Mouse (Mus musculus): ENCODE results near the gene Ccdc38. TPM values are rescaled to one million over a fixed set of nuclear protein-coding genes. Genes with fewer than 3 reads are reported as not detected.

Gene Ccdc38
- polyA plus RNA-seq, 1 experiment from 2014 or later: 0.26 TPM

DNA sequence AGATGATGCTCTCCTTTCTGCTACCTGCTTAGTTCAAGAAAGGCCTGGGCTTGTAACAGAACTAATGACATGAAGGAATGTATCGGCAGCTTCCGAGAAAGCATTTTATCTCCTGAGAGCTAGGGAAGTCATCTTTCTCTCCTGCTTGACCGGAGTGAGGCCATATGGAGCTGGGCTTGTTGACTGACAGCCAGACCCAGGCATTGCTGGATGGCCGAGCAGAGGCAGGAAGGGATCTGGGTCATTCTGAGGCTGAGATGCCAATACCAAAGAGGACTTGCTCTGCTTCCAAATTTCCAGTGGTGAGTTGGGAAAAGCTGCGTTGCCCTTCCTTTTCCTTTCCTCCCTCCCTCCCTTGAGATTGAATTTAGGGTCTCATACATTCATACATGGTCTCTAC, 20.7 kb upstream of the Ccdc38 start:
- ATAC-seq (ENCODE audit: insufficient number of reproducible peaks, low FRiP score): no peak
- Histone ChIP-seq H3K27ac (ENCODE audit: poor library complexity, severe bottlenecking) (no peak overlapping the region), H3K4me2 (no peak overlapping the region), H3K4me1 (replicated peaks) (no peaks in the 10 kb centered on the region), H3K4me3 (no peak overlapping the region), H3K36me3 (no peaks in the 10 kb centered on the region), H3K9me3 (replicated peaks) (no peaks in the 10 kb centered on the region), H3K9ac (no peak overlapping the region), H3K27me3 (replicated peaks) (no peaks in the 10 kb centered on the region)
- 54% methylated on average over 5 of the region's 5 CpGs for WGBS

DNA sequence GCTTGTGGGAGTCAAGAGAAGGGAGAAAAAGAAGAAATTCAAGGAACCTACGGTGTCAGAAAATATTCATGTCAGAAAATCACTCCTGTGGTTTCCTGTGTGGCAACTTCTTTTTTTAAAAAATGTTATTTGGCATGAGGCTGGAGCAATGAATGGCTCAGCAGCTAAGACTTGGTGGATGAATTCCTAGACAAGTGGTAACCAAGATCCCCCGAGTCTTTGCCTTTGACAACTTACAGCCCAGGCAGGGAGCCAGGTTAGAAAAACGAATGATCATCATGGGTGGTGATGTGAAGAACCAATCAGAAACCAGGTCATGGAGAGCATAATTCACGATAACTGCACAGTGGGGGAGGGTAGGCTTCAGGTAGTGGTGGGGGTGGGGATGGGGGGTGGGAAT, 19.4 kb upstream of the Ccdc38 start:
- no peak overlapping the region for H3K9ac ChIP-seq
- no peak overlapping the region for H3K4me3 ChIP-seq
- 50% methylated on average over 4 of the region's 4 CpGs for WGBS
- H3K36me3 ChIP-seq: no peaks in the 10 kb centered on the region
- no peaks in the 10 kb centered on the region for H3K9me3 ChIP-seq (replicated peaks)
- no peak overlapping the region for H3K4me2 ChIP-seq
- no peaks in the 10 kb centered on the region for H3K27me3 ChIP-seq (replicated peaks)
- H3K27ac ChIP-seq (ENCODE audit: poor library complexity, severe bottlenecking): no peak overlapping the region
- no peak for ATAC-seq (ENCODE audit: insufficient number of reproducible peaks, low FRiP score)
- no peaks in the 10 kb centered on the region for H3K4me1 ChIP-seq (replicated peaks)

DNA sequence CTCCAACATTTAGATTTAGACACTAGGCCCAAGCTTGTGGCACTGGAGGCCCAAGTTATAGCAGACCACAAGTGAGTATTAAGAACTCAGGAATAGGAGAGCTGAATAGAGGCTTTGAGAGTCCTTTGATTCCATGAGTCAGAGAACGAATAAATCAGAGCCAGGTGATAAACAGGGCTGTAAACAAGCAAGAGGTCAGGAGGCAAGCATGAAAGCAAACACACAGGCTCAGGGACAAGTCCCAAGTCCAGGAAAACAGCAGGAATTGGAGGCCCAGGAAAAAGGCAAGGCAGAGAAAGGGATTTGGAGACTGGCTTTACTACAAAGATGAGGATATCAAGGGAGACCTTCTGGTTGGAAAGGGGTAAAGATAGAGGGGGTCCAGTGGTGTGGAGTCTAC, 15.1 kb upstream of the Ccdc38 start:
- Histone ChIP-seq H3K4me1 (replicated peaks) (no peaks in the 10 kb centered on the region), H3K9me3 (replicated peaks) (peaks cover 6% of the 10 kb centered on the region; the same call in 1 of the 2 replicates), H3K4me2 (no peak overlapping the region), H3K4me3 (no peak overlapping the region), H3K27ac (ENCODE audit: poor library complexity, severe bottlenecking) (no peak overlapping the region), H3K36me3 (no peaks in the 10 kb centered on the region), H3K27me3 (replicated peaks) (no peaks in the 10 kb centered on the region), H3K9ac (no peak overlapping the region)
- no peak for ATAC-seq (ENCODE audit: insufficient number of reproducible peaks, low FRiP score)
- 85% methylated on average over 1 of the region's 1 CpGs for WGBS

DNA sequence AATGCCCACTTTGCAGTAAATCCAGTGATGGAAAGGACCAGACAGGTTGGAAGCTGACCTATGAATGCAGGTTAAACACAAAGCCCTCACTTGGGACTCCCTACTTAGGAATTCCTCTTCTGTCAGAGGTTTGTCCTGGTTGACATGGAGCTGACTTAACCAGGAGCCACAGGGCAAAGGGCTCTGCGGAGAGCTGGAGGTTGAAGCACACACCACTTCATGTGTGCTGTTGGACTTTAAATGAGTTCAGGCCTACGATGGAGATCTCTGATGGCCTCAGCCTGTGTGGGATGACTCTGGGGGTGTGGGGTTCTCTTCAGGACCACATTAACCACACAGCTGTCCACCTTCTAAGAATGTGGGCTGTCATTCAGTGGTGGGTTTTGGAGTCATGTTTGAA, 2.1 kb upstream of the Ccdc38 start:
- no peak overlapping the region for H3K9ac ChIP-seq

DNA sequence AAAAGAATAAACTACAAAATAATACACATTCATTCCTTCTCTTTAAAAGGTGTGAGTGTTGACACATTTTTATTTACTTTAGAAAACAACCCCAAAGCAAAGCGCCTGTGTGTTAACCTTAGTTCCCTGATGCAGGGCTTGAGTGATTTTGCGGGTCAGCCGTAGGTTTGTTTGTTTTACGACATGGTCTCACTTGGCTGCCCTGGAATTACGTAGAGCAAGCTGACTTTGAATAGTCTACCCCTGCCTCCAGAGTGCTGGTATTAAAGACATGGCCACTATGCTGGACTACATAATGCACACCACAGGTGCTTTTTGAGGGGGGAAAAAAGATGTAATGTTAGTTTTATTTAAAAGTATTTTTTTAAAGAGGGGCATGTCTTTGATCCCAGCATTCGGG, 1.6 kb upstream of the Ccdc38 start:
- Histone ChIP-seq H3K4me3 (no peak overlapping the region), H3K36me3 (no peaks in the 10 kb centered on the region), H3K9ac (no peak overlapping the region), H3K27ac (ENCODE audit: poor library complexity, severe bottlenecking) (no peak overlapping the region), H3K27me3 (replicated peaks) (peaks cover 38% of the 10 kb centered on the region), H3K9me3 (replicated peaks) (no peaks in the 10 kb centered on the region), H3K4me2 (no peak overlapping the region), H3K4me1 (replicated peaks) (peaks cover 20% of the 10 kb centered on the region)
- 74% methylated on average over 6 of the region's 6 CpGs for WGBS
- no peak for ATAC-seq (ENCODE audit: insufficient number of reproducible peaks, low FRiP score)

More for the DNA sequence above, 2.1 kb upstream of the Ccdc38 start:
- H3K4me3 ChIP-seq: no peak overlapping the region
- H3K27ac ChIP-seq (ENCODE audit: poor library complexity, severe bottlenecking): no peak overlapping the region
- H3K36me3 ChIP-seq: no peaks in the 10 kb centered on the region
- no peak overlapping the region for H3K4me2 ChIP-seq
- peaks cover 20% of the 10 kb centered on the region for H3K4me1 ChIP-seq (replicated peaks)
- WGBS: 82% methylated on average over 2 of the region's 2 CpGs
- no peak for ATAC-seq (ENCODE audit: insufficient number of reproducible peaks, low FRiP score)
- H3K27me3 ChIP-seq (replicated peaks): peaks cover 38% of the 10 kb centered on the region
- H3K9me3 ChIP-seq (replicated peaks): no peaks in the 10 kb centered on the region

DNA sequence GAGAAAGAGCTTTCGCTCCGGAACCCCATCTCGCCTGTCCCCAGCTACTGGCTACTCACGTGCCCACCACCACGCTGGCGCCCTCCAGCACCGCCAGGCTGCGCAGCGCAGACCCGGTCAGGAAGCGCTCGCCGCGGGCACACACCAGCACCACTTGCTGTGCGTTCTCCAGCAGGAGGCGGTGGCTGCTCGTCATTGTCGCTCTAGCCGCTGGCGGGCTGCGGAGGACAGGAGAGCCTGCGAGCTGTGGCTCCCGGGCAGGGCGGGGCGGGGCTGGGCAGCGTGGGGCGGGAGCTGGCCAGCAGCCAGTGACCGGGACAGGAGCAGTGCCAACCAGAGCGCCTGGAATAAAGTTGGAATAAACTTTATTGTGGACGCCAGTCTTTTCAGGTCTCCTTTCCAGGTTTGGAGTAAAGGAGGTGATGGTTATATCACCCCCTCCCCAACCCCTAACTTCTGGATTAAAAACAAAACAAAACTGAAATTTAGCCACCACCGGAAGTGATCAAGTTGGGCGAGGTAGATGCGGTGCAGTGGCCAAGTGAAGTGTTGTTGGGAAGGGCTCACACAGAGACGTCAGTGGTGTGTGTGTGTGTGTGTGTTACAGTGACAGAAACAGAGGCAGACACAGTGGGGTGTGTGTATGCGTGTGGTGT, 529 bp upstream of the Ccdc38 start, which contains the start of gene Amdhd1:
Gene Amdhd1 (minus strand): TSS at position 259 of the 656 bp plus-strand sequence.
- 2% methylated on average over 35 of the region's 35 CpGs for WGBS
- peak; percentile 92 for ATAC-seq (ENCODE audit: insufficient number of reproducible peaks, low FRiP score)
- no peaks in the 10 kb centered on the region for H3K36me3 ChIP-seq
- H3K27me3 ChIP-seq (replicated peaks): peaks cover 28% of the 10 kb centered on the region
- H3K4me1 ChIP-seq (replicated peaks): peaks cover 17% of the 10 kb centered on the region
- H3K27ac ChIP-seq (ENCODE audit: poor library complexity, severe bottlenecking): peak within 1 kb of the TSS; percentile 8; the same call in 1 of the 2 replicates
- peak within 1 kb of the TSS; percentile 79 for H3K4me2 ChIP-seq
- peak within 1 kb of the TSS; percentile 62 for H3K9ac ChIP-seq
- peak within 1 kb of the TSS; percentile 45 for H3K4me3 ChIP-seq
- H3K9me3 ChIP-seq (replicated peaks): no peaks in the 10 kb centered on the region

DNA sequence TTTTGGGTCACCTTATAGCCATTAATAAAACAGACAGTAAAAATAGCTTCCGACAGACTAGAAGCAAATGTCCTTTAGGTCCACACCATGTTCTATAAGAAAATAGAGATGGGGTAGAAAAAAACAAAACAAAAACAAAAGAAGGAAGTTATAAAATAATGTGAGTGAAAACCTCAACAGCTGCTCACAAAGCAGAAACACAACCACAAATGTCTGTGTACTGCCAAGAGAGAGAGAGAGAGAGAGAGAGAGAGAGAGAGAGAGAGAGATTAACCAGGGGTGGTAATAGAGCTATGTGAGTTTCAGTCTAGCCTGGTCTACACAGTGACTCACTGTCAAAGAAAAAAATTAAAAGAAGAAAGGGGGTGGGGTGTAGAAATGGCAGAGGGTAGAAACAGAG, 1.2 kb downstream of the Ccdc38 start:
- Histone ChIP-seq H3K4me1 (replicated peaks) (peaks cover 17% of the 10 kb centered on the region), H3K9ac (no peak overlapping the region), H3K27ac (ENCODE audit: poor library complexity, severe bottlenecking) (no peak overlapping the region), H3K9me3 (replicated peaks) (no peaks in the 10 kb centered on the region), H3K4me3 (no peak overlapping the region), H3K4me2 (no peak overlapping the region), H3K27me3 (replicated peaks) (peaks cover 15% of the 10 kb centered on the region), H3K36me3 (no peaks in the 10 kb centered on the region)
- no peak for ATAC-seq (ENCODE audit: insufficient number of reproducible peaks, low FRiP score)
- WGBS: 72% methylated on average over 1 of the region's 1 CpGs

DNA sequence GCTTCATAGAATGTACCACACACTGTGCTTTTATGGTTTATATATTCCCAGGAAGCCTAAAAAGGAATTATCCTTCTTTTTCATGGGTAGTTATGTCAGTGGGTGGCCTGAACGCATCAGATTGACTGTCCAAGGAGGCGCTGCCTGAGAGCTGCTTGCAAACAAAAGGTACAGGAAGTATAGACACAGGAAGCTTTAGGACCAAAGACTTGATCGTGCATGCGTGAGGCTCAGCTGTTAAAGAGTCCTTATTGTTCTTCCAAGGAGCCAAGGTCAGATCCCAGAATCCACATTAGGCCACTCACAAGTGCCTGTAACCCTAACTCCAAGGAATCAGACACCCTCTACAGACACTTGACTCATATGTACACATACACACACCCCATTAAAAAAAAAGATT, 1.9 kb downstream of the Ccdc38 start:
- H3K4me2 ChIP-seq: no peak overlapping the region

DNA sequence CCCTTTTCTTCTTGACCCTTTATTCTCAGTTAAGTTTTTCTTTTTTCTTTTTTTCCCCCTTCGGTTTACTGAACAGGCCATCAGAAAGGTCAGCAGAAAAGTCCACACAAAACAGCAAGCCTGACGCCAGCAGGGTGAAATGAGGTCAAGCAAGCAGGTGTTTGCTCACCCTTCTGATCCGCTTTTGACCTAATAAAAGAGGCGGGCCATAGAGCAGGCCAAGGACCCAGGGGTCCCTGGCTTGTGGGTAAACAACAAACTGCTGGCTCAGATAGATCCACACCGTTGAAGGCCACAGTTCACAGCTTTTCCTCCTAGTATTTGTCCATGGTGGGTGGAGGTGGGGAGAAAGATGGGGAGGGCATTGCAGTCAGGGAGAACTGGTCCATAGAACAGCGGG, 2.7 kb downstream of the Ccdc38 start:
- H3K4me2 ChIP-seq: no peak overlapping the region
- H3K36me3 ChIP-seq: no peaks in the 10 kb centered on the region
- peaks cover 3% of the 10 kb centered on the region; the same call in 1 of the 2 replicates for H3K27me3 ChIP-seq (replicated peaks)
- 73% methylated on average over 6 of the region's 6 CpGs for WGBS
- no peak for ATAC-seq (ENCODE audit: insufficient number of reproducible peaks, low FRiP score)
- H3K4me3 ChIP-seq: no peak overlapping the region
- H3K9me3 ChIP-seq (replicated peaks): no peaks in the 10 kb centered on the region
- no peak overlapping the region for H3K27ac ChIP-seq (ENCODE audit: poor library complexity, severe bottlenecking)
- peaks cover 17% of the 10 kb centered on the region for H3K4me1 ChIP-seq (replicated peaks)
- H3K9ac ChIP-seq: no peak overlapping the region

More for the DNA sequence above, 1.9 kb downstream of the Ccdc38 start:
- Histone ChIP-seq H3K9ac (no peak overlapping the region), H3K27ac (ENCODE audit: poor library complexity, severe bottlenecking) (no peak overlapping the region), H3K4me3 (no peak overlapping the region), H3K4me1 (replicated peaks) (peaks cover 17% of the 10 kb centered on the region), H3K9me3 (replicated peaks) (no peaks in the 10 kb centered on the region), H3K27me3 (replicated peaks) (peaks cover 12% of the 10 kb centered on the region; the same call in 1 of the 2 replicates), H3K36me3 (no peaks in the 10 kb centered on the region)
- no peak for ATAC-seq (ENCODE audit: insufficient number of reproducible peaks, low FRiP score)
- 57% methylated on average over 4 of the region's 4 CpGs for WGBS

DNA sequence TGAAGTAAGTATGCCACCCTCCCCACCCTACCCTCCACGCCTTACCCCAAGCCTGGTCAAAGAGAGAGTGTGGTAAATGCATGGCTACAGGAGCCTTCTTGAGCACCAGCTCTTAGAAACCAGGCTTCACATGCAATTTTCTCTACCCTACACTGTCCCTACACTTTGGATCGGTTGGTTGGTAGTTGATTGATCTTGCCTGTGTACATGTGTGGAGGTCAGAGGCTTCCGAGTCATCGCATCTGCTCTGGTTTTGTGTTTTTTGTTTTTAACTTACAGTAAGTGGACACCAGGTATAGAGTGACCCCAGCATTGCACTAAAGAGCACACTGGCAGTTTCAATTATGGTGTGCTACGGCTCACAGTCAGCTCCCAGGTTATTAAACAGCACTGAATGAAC, 3.7 kb downstream of the Ccdc38 start:
- Histone ChIP-seq H3K4me3 (no peak overlapping the region), H3K36me3 (no peaks in the 10 kb centered on the region), H3K4me1 (replicated peaks) (peaks cover 17% of the 10 kb centered on the region), H3K4me2 (no peak overlapping the region), H3K27me3 (replicated peaks) (no peaks in the 10 kb centered on the region), H3K9me3 (replicated peaks) (no peaks in the 10 kb centered on the region), H3K9ac (no peak overlapping the region), H3K27ac (ENCODE audit: poor library complexity, severe bottlenecking) (no peak overlapping the region)
- WGBS: 79% methylated on average over 5 of the region's 5 CpGs
- no peak for ATAC-seq (ENCODE audit: insufficient number of reproducible peaks, low FRiP score)

DNA sequence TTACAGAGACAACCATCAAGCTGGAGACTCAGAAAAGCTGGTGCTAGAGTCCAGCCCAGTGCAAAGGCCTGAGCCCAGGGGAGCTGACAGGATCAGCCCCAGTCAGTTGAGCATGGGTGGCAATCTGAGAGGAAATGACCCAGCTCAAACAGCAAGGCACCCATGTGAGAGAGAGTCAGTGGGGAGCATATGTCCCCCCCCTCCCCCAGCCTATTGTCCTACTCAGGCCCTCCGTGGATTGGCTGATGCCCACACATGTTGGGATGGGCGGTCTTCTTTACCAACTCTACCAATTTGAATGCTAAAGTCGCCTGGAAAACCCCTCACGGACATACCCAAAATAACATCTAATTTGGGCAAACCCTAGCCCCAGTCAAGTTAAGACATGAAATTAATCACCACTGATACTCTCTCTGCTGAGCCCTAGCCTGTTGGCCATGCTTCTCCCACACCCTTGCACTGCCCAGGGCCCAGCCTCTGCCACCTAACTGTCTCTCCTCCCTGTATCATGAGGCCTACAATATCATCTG, 7.4 kb downstream of the Ccdc38 start:
- H3K27ac ChIP-seq (ENCODE audit: poor library complexity, severe bottlenecking): no peak overlapping the region
- 80% methylated on average over 4 of the region's 4 CpGs for WGBS
- no peaks in the 10 kb centered on the region for H3K9me3 ChIP-seq (replicated peaks)

DNA sequence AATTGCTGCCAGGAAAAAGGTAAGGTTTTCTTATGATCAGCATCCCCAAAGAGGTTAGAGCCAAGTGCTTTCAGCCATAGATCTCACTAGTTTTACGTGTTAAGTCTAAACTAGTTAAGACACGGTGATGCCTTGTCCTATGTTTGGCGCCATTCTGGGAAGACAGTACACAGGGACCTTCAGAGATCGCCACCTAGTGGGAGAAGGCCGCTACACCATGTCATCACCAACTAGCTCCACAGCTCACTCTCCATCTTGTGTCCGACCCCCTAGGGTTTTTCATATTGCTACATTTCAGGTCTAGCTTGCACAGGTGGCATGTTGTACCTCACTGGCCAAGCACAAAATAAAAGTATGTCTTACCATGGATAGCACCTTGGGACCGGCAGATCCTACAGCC, 8.6 kb downstream of the Ccdc38 start:
- Histone ChIP-seq H3K27ac (ENCODE audit: poor library complexity, severe bottlenecking) (no peak overlapping the region), H3K4me1 (replicated peaks) (no peaks in the 10 kb centered on the region; the same call in 1 of the 2 replicates), H3K36me3 (no peaks in the 10 kb centered on the region), H3K9ac (no peak overlapping the region), H3K9me3 (replicated peaks) (no peaks in the 10 kb centered on the region), H3K4me3 (no peak overlapping the region), H3K4me2 (no peak overlapping the region), H3K27me3 (replicated peaks) (no peaks in the 10 kb centered on the region)
- WGBS: 10% methylated on average over 7 of the region's 7 CpGs
- ATAC-seq (ENCODE audit: insufficient number of reproducible peaks, low FRiP score): no peak

More for the DNA sequence above, 7.4 kb downstream of the Ccdc38 start:
- Histone ChIP-seq H3K27me3 (replicated peaks) (no peaks in the 10 kb centered on the region), H3K4me1 (replicated peaks) (no peaks in the 10 kb centered on the region; the same call in 1 of the 2 replicates), H3K4me3 (no peak overlapping the region), H3K9ac (no peak overlapping the region), H3K36me3 (no peaks in the 10 kb centered on the region), H3K4me2 (no peak overlapping the region)
- no peak for ATAC-seq (ENCODE audit: insufficient number of reproducible peaks, low FRiP score)

Measured in heart, embryonic 12.5 days (tissue).